Mouse (Mus musculus) Muller cell, postnatal 12 days (primary cell): ENCODE measurements around the gene Stac.

Experiments used
- DNase-seq: peaks from one replicate; pipeline ENCODE4 v3.0.0-alpha.2; 2015; ENCODE audit errors: inconsistent ontology term

The Stac gene

GRCm38 (mm10) chr9:111606603-111607002 is 83.5 kb downstream of the Stac start:
- no peak for DNase-seq

GRCm38 (mm10) chr9:111587527-111587926 is 102.6 kb downstream of the Stac start:
- peak; percentile 73 for DNase-seq

- DNase-seq = no peak
These were observed 111.4 kb downstream of the Stac start for GRCm38 (mm10) chr9:111578784-111579183.

GRCm38 (mm10) chr9:111577453-111577852 is 112.7 kb downstream of the Stac start:
- DNase-seq = no peak

GRCm38 (mm10) chr9:111575889-111576288 is 114.3 kb downstream of the Stac start:
- DNase-seq = no peak

GRCm38 (mm10) chr9:111573836-111574235 is 116.3 kb downstream of the Stac start:
- DNase-seq = peak; percentile 26

GRCm38 (mm10) chr9:111571619-111572018 is 118.5 kb downstream of the Stac start:
- no peak for DNase-seq

- DNase-seq = no peak
These were observed 126.0 kb downstream of the Stac start for GRCm38 (mm10) chr9:111564176-111564575.

- no peak for DNase-seq
These were observed 126.9 kb downstream of the Stac start for GRCm38 (mm10) chr9:111563226-111563625.

GRCm38 (mm10) chr9:111562217-111562988 is 127.7 kb downstream of the Stac start:
- DNase-seq = no peak

- no peak for DNase-seq
These were observed 133.4 kb downstream of the Stac start for GRCm38 (mm10) chr9:111556699-111557098.

GRCm38 (mm10) chr9:111552865-111553264 is 137.3 kb downstream of the Stac start:
- no peak for DNase-seq

- DNase-seq = no peak
These were observed 138.5 kb downstream of the Stac start for GRCm38 (mm10) chr9:111551461-111552190.

GRCm38 (mm10) chr9:111550963-111551321 is 139.2 kb downstream of the Stac start:
- no peak for DNase-seq

- no peak for DNase-seq
These were observed 139.7 kb downstream of the Stac start for GRCm38 (mm10) chr9:111550281-111550962.

- peak; percentile 96 for DNase-seq
These were observed 147.5 kb downstream of the Stac start for GRCm38 (mm10) chr9:111542663-111543062.

GRCm38 (mm10) chr9:111535445-111536064 is 154.6 kb downstream of the Stac start:
- no peak for DNase-seq

- no peak for DNase-seq
These were observed 155.3 kb downstream of the Stac start for GRCm38 (mm10) chr9:111534744-111535423.

GRCm38 (mm10) chr9:111523871-111524270 is 166.3 kb downstream of the Stac start:
- no peak for DNase-seq

GRCm38 (mm10) chr9:111523111-111523510 is 167.0 kb downstream of the Stac start:
- DNase-seq = no peak

- DNase-seq = no peak
These were observed 167.9 kb downstream of the Stac start for GRCm38 (mm10) chr9:111522226-111522625.

GRCm38 (mm10) chr9:111515536-111515935 is 174.6 kb downstream of the Stac start:
- DNase-seq = no peak
